Mouse (Mus musculus): ENCODE results near the gene Mpzl3.

- no peak for TF ChIP-seq EP300 (IDR thresholded peaks at IDR 0.05; ENCODE audit: insufficient read depth, low read depth, low read length)
- TF ChIP-seq CTCF (IDR thresholded peaks at IDR 0.05) = no peak
Measured at GRCm38 (mm10) chr9:45027376-45027775, 27.6 kb upstream of the Mpzl3 start.
